Mouse (Mus musculus): Measurements from ENCODE around the gene Gnl1. TPM values are rescaled to one million over a fixed set of nuclear protein-coding genes. Genes with fewer than 3 reads are reported as not detected.

Gnl1 gene
- polyA plus RNA-seq, 1 experiment from 2014 or later = 54.9 TPM

DNA sequence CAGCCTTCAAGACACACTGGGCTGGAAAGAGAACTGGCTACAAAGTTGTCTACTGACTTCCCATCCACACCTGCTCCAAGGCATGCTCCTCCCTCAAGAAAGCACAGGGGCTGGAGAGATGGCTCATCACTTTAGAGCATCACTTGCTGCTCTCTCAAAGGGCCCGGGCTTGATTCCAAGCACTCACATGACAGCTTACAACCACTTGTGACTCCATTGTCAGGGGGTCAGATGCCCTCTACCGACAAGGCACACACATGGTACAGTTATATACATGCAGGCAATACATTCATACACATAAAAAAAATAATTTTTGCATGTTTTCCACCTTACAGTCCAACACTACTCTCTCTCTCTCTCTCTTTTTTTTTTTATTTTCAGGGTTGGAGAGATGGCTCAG lies 12.0 kb upstream of the Gnl1 start:
- Histone ChIP-seq H3K4me2 (replicated peaks) (no peak overlapping the region), H3K27me3 (no peaks in the 10 kb centered on the region), H3K4me1 (peaks cover 19% of the 10 kb centered on the region), H3K4me3 (no peak overlapping the region), H3K36me3 (peaks cover 37% of the 10 kb centered on the region), H3K9ac (no peak overlapping the region), H3K27ac (no peak overlapping the region), H3K9me3 (replicated peaks) (no peaks in the 10 kb centered on the region)
- 98% methylated on average over 2 of the region's 2 CpGs for WGBS
- no peak for ATAC-seq (ENCODE audit: low FRiP score)

DNA sequence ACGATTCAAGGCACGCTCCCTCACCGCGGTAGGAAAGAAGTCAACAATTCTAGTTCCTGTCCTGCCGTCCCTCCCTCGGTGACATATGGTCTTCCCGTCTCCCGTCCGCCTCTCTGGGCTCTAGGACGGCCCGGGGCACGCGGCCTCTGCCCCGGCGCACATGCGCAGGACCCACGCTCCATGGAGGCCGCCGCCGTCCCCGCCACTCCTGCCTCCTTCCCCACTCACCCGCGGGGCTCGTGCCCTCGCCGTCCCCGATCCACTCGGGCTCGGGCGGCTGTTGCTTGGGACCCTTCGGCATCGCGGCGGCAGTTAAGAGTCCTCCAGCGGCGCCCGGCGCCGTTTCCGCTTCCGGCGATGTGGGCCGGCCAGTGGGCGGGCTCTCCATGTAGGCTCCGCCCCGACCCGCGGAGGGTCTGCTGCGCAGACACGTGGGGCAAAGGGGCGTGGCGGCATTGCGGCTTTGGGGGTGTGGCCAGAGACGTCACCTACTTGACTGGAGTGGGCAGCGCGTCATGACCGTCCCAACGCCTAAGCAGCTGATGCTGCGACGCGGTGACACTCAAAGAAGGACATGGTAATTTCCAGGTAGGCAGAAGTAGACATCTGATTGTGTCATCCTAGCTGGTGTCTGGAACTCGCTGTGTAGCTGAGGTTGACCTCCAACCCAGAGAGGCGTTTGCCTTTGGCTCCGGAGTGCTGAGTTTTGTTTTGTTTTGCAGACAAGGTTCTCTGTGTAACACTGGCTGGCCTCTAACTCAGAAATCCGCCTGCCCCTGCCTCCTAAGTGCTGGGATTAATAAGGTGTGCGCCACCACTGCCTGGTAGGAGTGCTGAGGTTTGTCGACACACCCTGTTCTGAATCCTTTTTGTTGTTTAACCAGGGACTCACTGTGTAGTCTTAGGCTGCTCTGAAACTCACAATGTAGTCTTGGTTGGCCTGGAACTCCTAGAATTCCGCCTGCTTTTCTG lies 9.9 kb upstream of the Gnl1 start, which contains the start of gene Abcf1:
Gene Abcf1, minus strand, starts transcription at position 344 of the 972 bp plus-strand sequence.
- Histone ChIP-seq H3K9ac (peak within 1 kb of the TSS; percentile 75), H3K9me3 (replicated peaks) (no peaks in the 10 kb centered on the region), H3K4me3 (peak within 1 kb of the TSS; percentile 74), H3K4me2 (replicated peaks) (peak within 1 kb of the TSS; percentile 85), H3K36me3 (peaks cover 32% of the 10 kb centered on the region), H3K4me1 (peaks cover 19% of the 10 kb centered on the region), H3K27me3 (no peaks in the 10 kb centered on the region), H3K27ac (peak within 1 kb of the TSS; percentile 52)
- under 1% methylated on average over 65 of the region's 68 CpGs for WGBS
- peak; percentile 98 for ATAC-seq (ENCODE audit: low FRiP score)

DNA sequence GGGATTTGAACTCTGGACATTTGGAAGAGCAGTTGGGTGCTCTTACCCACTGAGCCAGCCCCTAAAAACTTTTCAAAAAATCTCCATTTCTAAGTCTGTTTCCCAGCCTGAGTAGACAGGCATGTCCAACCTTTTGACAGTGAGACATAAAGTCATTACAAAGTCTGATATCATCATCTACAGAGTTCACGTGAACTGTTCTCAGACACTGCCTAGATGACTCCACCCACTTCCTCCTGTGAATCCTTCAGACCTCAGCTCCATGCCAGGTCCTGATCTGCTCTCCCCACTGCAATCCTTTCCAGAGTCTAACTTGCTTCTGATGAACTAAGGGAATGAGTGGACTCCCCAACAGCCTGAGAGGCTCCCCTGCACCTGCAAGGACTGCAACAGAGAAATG lies 7.5 kb upstream of the Gnl1 start:
- Histone ChIP-seq H3K27me3 (no peaks in the 10 kb centered on the region), H3K4me3 (no peak overlapping the region), H3K27ac (no peak overlapping the region), H3K36me3 (peaks cover 27% of the 10 kb centered on the region), H3K4me1 (peaks cover 19% of the 10 kb centered on the region), H3K9me3 (replicated peaks) (no peaks in the 10 kb centered on the region), H3K4me2 (replicated peaks) (no peak overlapping the region), H3K9ac (no peak overlapping the region)
- ATAC-seq (ENCODE audit: low FRiP score) = no peak
- 68% methylated on average over 1 of the region's 1 CpGs for WGBS

DNA sequence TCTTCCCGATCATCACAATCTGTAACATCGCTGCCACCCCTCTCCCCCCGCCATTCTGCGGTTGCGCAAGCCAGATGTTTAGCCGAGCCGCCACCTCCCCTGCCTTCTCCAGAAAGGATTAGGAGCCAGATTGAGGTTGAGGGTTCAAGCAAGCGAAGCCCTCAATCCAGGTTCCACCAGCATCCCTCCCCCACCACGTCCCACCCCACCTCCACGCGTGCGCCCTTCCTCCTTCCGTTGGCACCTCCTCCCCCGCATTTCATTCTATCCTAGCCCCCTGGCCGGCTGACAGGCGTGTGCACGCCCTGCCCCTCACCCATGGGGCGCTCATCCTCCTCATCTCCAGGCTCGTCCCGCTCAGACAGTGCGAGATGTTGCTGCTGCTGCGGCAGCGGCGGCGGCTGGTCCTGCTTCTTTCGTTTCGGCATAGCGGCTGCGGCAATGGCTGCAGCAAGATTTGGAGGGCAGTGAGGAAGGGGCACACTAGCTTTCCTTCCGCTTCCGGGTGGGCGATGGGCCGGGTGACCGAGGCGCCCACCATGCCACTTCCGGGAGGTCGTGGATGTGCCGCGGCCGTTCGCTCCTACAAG lies 745 bp upstream of the Gnl1 start:
- peak overlapping the region; percentile 88 for H3K9ac ChIP-seq
- peak; percentile 89 for ATAC-seq (ENCODE audit: low FRiP score)
- H3K4me1 ChIP-seq = peaks cover 18% of the 10 kb centered on the region
- H3K4me2 ChIP-seq (replicated peaks) = peak overlapping the region; percentile 83
- H3K27ac ChIP-seq = peak overlapping the region; percentile 94
- peaks cover 37% of the 10 kb centered on the region for H3K36me3 ChIP-seq
- H3K9me3 ChIP-seq (replicated peaks) = no peaks in the 10 kb centered on the region
- 1% methylated on average over 39 of the region's 41 CpGs for WGBS
- peak overlapping the region; percentile 91 for H3K4me3 ChIP-seq
- no peaks in the 10 kb centered on the region for H3K27me3 ChIP-seq

DNA sequence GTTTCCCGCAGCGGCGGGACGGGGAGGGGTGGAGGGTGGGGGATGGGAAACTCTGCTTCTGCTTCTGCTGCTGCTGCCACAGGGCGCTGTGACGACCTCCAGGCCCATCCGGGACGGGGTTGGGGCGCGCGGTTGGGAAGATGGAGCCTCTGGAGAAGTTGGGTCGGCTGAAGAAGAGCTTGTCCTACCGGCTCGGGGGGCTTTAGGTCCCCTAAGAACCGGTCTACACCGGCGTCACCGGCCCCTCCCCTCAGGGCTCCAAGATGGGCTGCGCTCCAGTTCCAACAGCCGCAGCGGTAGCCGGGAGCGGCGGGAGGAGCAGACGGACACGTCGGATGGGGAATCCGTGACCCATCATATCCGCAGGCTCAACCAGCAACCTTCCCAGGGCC lies 708 bp downstream of the Gnl1 start:
- no peaks in the 10 kb centered on the region for H3K9me3 ChIP-seq (replicated peaks)
- peak; percentile 44 for ATAC-seq (ENCODE audit: low FRiP score)
- under 1% methylated on average over 26 of the region's 29 CpGs for WGBS

DNA sequence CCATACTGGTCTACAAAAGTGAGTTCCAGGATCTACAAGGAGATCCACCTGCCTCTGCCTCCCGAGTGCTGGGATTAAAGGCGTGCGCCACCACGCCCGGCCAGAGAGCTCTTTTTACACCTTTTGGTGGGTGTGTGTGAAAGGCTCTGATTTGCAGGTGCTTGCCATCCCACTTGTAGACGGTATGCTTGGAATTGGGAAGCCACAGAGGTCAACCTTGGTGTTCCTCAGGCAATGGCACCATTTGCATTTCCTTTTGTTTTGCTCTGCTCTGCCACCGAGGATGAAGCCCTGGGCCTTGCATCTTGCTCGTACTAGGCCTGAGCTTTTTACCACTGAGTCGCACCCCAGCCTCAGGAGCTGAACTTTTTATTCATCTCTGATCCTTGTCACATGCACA lies 2.1 kb downstream of the Gnl1 start:
- no peak overlapping the region for H3K9ac ChIP-seq
- peaks cover 43% of the 10 kb centered on the region for H3K36me3 ChIP-seq
- no peak overlapping the region for H3K27ac ChIP-seq
- no peaks in the 10 kb centered on the region for H3K27me3 ChIP-seq
- no peaks in the 10 kb centered on the region for H3K9me3 ChIP-seq (replicated peaks)
- no peak overlapping the region for H3K4me2 ChIP-seq (replicated peaks)
- H3K4me3 ChIP-seq = no peak overlapping the region
- 88% methylated on average over 9 of the region's 9 CpGs for WGBS
- H3K4me1 ChIP-seq = peaks cover 18% of the 10 kb centered on the region
- no peak for ATAC-seq (ENCODE audit: low FRiP score)

More for the DNA sequence above, 708 bp downstream of the Gnl1 start:
- peak overlapping the region; percentile 88 for H3K9ac ChIP-seq
- H3K4me2 ChIP-seq (replicated peaks) = peak overlapping the region; percentile 83
- peak overlapping the region; percentile 94 for H3K27ac ChIP-seq
- H3K27me3 ChIP-seq = no peaks in the 10 kb centered on the region
- peaks cover 18% of the 10 kb centered on the region for H3K4me1 ChIP-seq
- H3K4me3 ChIP-seq = peak overlapping the region; percentile 91
- peaks cover 37% of the 10 kb centered on the region for H3K36me3 ChIP-seq

DNA sequence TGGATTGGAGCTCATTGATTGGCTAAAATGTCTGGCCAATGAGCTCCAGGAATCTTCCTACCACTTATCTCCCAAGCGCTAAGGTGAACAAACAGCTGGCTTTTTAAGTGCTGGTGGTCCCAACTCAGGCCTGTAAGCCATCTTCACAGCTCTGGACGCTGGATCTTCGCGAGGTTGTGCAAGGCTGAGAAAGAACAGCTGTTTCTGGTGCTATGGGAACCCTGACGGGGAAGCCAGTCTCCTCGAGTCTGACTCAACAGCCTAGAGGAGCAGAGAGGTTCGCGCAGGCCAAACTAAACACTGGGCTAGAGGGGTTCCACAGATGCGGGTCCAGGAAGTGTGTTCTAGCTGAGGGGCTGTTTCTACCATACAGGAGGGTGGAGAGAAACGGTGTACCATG lies 12.1 kb downstream of the Gnl1 start:
- 56% methylated on average over 10 of the region's 10 CpGs for WGBS
- H3K27me3 ChIP-seq = no peaks in the 10 kb centered on the region
- H3K9me3 ChIP-seq (replicated peaks) = no peaks in the 10 kb centered on the region
- H3K9ac ChIP-seq = no peak overlapping the region
- no peak for ATAC-seq (ENCODE audit: low FRiP score)
- peaks cover 8% of the 10 kb centered on the region for H3K4me1 ChIP-seq
- H3K27ac ChIP-seq = no peak overlapping the region
- H3K4me3 ChIP-seq = no peak overlapping the region
- H3K4me2 ChIP-seq (replicated peaks) = no peak overlapping the region
- peaks cover 29% of the 10 kb centered on the region for H3K36me3 ChIP-seq

DNA sequence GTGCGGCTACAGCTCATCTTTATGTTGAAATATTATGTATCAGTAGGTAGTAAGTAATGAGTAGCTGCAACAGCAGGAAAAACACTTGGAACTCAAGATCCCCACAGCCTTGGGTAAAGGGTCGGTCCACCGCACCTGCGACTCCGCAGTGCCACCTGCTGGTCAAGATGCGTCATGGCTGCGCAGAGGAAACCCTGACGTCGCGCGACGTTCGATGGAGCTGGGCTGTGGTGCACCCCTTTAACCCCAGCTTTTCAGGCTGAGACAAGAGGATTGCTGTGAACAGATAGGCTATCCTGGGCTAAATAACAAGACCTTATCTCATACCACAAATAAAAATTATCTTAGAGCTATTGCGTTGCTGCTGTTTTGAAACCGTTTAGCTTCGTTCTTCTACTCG lies 14.0 kb downstream of the Gnl1 start:
- Histone ChIP-seq H3K4me2 (replicated peaks) (peak overlapping the region; percentile 68), H3K27me3 (no peaks in the 10 kb centered on the region), H3K4me1 (peaks cover 16% of the 10 kb centered on the region), H3K9ac (no peak overlapping the region), H3K36me3 (peaks cover 12% of the 10 kb centered on the region), H3K9me3 (replicated peaks) (no peaks in the 10 kb centered on the region), H3K4me3 (peak overlapping the region; percentile 62; the same call in 1 of the 2 replicates), H3K27ac (no peak overlapping the region)
- 8% methylated on average over 17 of the region's 17 CpGs for WGBS
- ATAC-seq (ENCODE audit: low FRiP score) = peak; percentile 65

DNA sequence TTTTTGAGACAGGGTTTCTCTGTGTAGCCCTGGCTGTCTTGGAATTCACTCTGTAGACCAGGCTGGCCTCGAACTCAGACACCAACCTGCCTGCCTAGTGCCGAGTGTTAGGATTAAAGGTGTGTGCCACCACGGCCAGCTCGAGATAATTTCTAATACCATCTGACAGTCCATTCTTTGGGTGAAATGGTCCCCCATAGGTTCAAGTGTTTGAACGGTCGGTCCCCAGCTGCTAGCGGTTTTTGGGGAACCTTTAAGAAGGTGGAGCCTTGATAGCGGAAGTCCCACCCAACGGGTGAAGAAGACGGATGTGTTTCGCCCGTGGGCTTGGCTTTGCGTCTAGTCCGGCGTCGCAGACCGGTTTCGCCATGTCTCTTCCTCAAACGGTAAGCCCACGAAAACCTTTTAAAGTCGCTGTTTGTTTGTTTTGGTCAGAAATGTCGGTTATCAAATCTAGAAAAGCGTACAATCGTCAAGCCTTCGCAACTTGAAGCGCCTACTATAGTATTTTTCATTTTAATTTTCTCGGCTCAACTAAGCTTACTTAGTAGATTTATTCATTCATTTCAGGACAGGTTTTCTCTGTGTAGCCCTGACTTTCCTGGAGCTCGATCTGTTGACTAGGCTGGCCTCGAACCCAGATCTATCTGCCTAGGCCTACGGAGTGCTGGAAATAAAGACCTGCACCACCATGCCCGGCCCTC lies 14.7 kb downstream of the Gnl1 start:
- peak; percentile 71 for ATAC-seq (ENCODE audit: low FRiP score)
- peak overlapping the region; percentile 68 for H3K4me2 ChIP-seq (replicated peaks)
- peak overlapping the region; percentile 62; the same call in 1 of the 2 replicates for H3K27ac ChIP-seq
- WGBS = 3% methylated on average over 31 of the region's 31 CpGs
- H3K27me3 ChIP-seq = no peaks in the 10 kb centered on the region
- no peaks in the 10 kb centered on the region for H3K9me3 ChIP-seq (replicated peaks)
- peak overlapping the region; percentile 62 for H3K4me3 ChIP-seq
- H3K9ac ChIP-seq = peak overlapping the region; percentile 74
- peaks cover 6% of the 10 kb centered on the region; the same call in 1 of the 2 replicates for H3K36me3 ChIP-seq
- peaks cover 16% of the 10 kb centered on the region for H3K4me1 ChIP-seq

DNA sequence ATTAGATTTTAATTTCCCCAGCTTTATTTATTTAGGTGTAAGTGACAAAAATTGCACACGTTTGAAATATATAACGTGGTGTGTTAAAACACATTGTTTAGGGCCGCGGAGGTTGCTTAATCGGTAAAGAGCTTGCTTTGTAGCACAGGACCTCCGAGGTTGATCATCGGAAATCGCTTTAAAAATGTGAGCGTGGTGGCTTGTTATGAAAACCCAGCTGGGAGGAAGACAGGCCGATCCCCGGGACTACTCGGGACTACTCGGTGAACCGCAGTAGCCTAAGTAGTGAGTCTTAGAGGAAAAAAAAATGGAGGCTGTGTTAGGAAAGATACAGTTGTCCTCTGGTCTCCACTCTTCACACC lies 15.2 kb downstream of the Gnl1 start:
- Histone ChIP-seq H3K36me3 (0 out of 2 replicates have a peak, but pooled peaks cover under 1% of the 10 kb centered on the region), H3K4me1 (peaks cover 16% of the 10 kb centered on the region), H3K9ac (peak overlapping the region; percentile 74), H3K4me2 (replicated peaks) (peak overlapping the region; percentile 68), H3K27me3 (no peaks in the 10 kb centered on the region), H3K4me3 (peak overlapping the region; percentile 62), H3K27ac (peak overlapping the region; percentile 62; the same call in 1 of the 2 replicates), H3K9me3 (replicated peaks) (no peaks in the 10 kb centered on the region)
- WGBS = 5% methylated on average over 14 of the region's 14 CpGs
- ATAC-seq (ENCODE audit: low FRiP score) = no peak

DNA sequence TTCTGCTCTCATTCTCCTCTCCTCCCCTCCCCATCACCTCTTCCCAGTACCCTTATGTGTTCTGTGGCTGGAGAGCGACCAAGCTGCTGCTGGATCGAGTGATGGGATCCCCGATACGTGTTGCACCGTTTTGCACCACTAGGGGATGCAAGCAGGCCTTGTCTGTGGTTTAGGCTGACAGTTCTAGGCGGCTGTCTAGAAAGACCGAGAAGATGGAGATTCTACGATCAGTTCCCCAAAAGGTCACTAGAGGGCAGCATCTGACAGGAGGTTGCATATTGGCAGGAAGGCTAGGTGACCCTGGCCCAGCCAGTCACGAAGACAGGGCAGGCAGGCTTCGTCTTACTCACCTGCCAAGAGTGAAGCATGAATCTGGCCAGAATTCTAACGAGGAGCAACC lies 17.3 kb downstream of the Gnl1 start:
- H3K27ac ChIP-seq = no peak overlapping the region
- no peak overlapping the region for H3K4me3 ChIP-seq
- no peak overlapping the region for H3K4me2 ChIP-seq (replicated peaks)
- no peaks in the 10 kb centered on the region for H3K36me3 ChIP-seq
- no peaks in the 10 kb centered on the region for H3K27me3 ChIP-seq
- peaks cover 16% of the 10 kb centered on the region for H3K4me1 ChIP-seq
- H3K9me3 ChIP-seq (replicated peaks) = no peaks in the 10 kb centered on the region
- no peak overlapping the region for H3K9ac ChIP-seq
- WGBS = 2% methylated on average over 11 of the region's 11 CpGs
- peak; percentile 57 for ATAC-seq (ENCODE audit: low FRiP score)
